Mouse (Mus musculus) testis, adult 2 months (tissue): ENCODE data around the gene Zbtb38.
"Not testable (repeated sequence)": the region's sequence is repeated elsewhere in the genome, so short reads cannot be mapped to it uniquely, and the experiment has no call there.

Experiments
- CTCF ChIP-seq: fragments of 200-500 bp; IDR thresholded peaks from 2 replicates; pipeline ENCODE4 v1.5.1; 2012; ENCODE audit warnings: low read depth, mild to moderate bottlenecking, inconsistent platforms, low read length, moderate library complexity; ENCODE audit not compliant: control insufficient read depth, insufficient read depth, insufficient replicate concordance
- POLR2A ChIP-seq: fragments of 200-500 bp; IDR thresholded peaks from 2 replicates; pipeline ENCODE4 v1.6.1; 2012; ENCODE audit warnings: low read depth, mild to moderate bottlenecking, inconsistent platforms, low read length, moderate library complexity; ENCODE audit not compliant: control insufficient read depth

- TF ChIP-seq CTCF, POLR2A: not testable (repeated sequence)
Measured at GRCm38 (mm10) chr9:96677711-96678110, 74.9 kb downstream of the Zbtb38 start.
